Mouse (Mus musculus): ENCODE measurements around the gene St3gal5.

Gene St3gal5

GRCm38 (mm10) chr6:72203279-72203678 is 105.9 kb downstream of the St3gal5 start:
- DNase-seq (ENCODE audit: low spot score) = no peak

All from urinary bladder, postnatal 25 days (tissue).